Mouse (Mus musculus) thymus, adult 2 months (tissue): Measurements from ENCODE around the gene Wipf2.

Experiments used
- CTCF ChIP-seq: fragments of 200-500 bp; IDR thresholded peaks from 2 replicates; pipeline ENCODE4 v1.5.1; 2012; ENCODE audit warnings: mild to moderate bottlenecking, control low read depth, low read length, moderate library complexity, borderline replicate concordance; ENCODE audit not compliant: control insufficient read depth, poor library complexity, insufficient read depth; ENCODE audit errors: extremely low read depth
- POLR2A ChIP-seq: fragments of 200-500 bp; IDR thresholded peaks from 2 replicates; pipeline ENCODE4 v1.6.1; 2012; ENCODE audit warnings: mild to moderate bottlenecking, low read length, control low read depth, moderate library complexity; ENCODE audit not compliant: control insufficient read depth, poor library complexity, insufficient read depth; ENCODE audit errors: extremely low read depth

DNA sequence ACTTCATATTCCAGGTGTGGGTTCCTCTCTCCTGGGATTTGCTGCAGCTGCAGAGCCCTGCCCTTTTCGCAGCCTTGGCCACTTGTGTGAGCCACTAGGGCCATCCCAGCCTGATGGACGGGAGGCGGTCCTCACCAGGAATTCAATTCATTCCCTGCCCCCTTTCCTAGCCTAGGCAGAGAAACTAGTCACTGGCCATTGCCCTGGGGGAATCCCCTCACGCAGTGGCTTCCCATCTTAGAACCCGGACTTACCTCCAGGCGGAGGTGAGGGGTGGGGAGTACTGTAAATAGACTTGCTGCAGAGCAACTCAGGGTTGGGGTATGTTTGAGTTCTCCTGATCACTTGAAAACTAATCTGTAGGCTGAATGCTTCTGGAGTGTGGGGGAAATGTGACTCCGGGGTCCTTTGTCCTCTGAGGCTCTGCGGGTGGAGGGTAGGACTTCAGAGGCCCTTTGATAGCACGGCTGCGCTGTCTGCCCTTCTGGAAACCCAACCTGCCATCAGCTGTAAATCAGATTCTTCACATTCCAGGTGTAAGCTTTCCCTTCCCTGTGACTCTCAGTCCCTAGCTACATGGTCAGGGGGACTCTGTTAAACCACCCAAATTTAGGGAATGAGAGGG lies 39.3 kb downstream of the Wipf2 start:
- TF ChIP-seq CTCF (no peak), POLR2A (no peak)
